Mouse (Mus musculus) MEL-GATA-1-ER (cell line): ENCODE measurements around the gene Adamts16.

Experiments
- DNase-seq: peaks from one replicate; pipeline ENCODE4 v3.0.0-alpha.2; 2012; ENCODE audit warnings: low read depth; ENCODE audit errors: extremely low read depth

Adamts16 gene

GRCm38 (mm10) chr13:70716022-70716421 is 125.6 kb downstream of the Adamts16 start:
- no peak for DNase-seq

- DNase-seq = no peak
Observed at GRCm38 (mm10) chr13:70714081-70714775, 127.4 kb downstream of the Adamts16 start.

GRCm38 (mm10) chr13:70713331-70713730 is 128.3 kb downstream of the Adamts16 start:
- no peak for DNase-seq

GRCm38 (mm10) chr13:70707158-70707854 is 134.3 kb downstream of the Adamts16 start:
- no peak for DNase-seq

GRCm38 (mm10) chr13:70702904-70703303 is 138.7 kb downstream of the Adamts16 start:
- DNase-seq = no peak

- no peak for DNase-seq
Observed at GRCm38 (mm10) chr13:70698812-70699387, 142.7 kb downstream of the Adamts16 start.

- no peak for DNase-seq
Observed at GRCm38 (mm10) chr13:70689452-70689960, 152.1 kb downstream of the Adamts16 start.

- no peak for DNase-seq
Observed at GRCm38 (mm10) chr13:70685825-70686224, 155.8 kb downstream of the Adamts16 start.

- DNase-seq = no peak
Observed at GRCm38 (mm10) chr13:70684976-70685609, 156.5 kb downstream of the Adamts16 start.

- no peak for DNase-seq
Observed at GRCm38 (mm10) chr13:70681411-70682183, 160.0 kb downstream of the Adamts16 start.

- no peak for DNase-seq
Observed at GRCm38 (mm10) chr13:70680316-70680715, 161.3 kb downstream of the Adamts16 start.
